Mouse (Mus musculus) limb, embryonic 12.5 days (tissue): Measurements from ENCODE around the gene Ttll13. TPM values are rescaled to one million over a fixed set of nuclear protein-coding genes. Genes with fewer than 3 reads are reported as not detected.

Experiments used
- ATAC-seq: fragments of 200-750 bp; cut with Nextera tagmentation; 2 replicates; pipeline ENCODE4 v1.8.0; 2017; ENCODE audit warnings: low read depth, moderate TSS enrichment; ENCODE audit not compliant: insufficient number of reproducible peaks, insufficient read depth, low FRiP score, low TSS enrichment
- H3K27ac ChIP-seq: fragments of 300-500 bp; sonication (generic); 2 replicates; pipeline ENCODE4 v1.5.1; 2016; ENCODE audit warnings: mild to moderate bottlenecking, moderate library complexity
- H3K27me3 ChIP-seq: fragments of 300-500 bp; sonication (generic); 2 replicates; pipeline ENCODE4 v1.6.1; 2016; ENCODE audit warnings: mild to moderate bottlenecking, moderate library complexity
- H3K36me3 ChIP-seq: fragments of 300-500 bp; sonication (generic); 2 replicates; pipeline ENCODE4 v1.6.1; 2016; ENCODE audit warnings: mild to moderate bottlenecking, moderate library complexity
- H3K4me1 ChIP-seq: fragments of 300-500 bp; sonication (generic); replicated peaks from 2 replicates; pipeline ENCODE4 v1.6.1; 2016
- H3K4me2 ChIP-seq: fragments of 300-500 bp; sonication (generic); 2 replicates; pipeline ENCODE4 v1.6.1; 2016; ENCODE audit warnings: mild to moderate bottlenecking, moderate library complexity
- H3K4me3 ChIP-seq: fragments of 300-500 bp; sonication (generic); replicated peaks from 2 replicates; pipeline ENCODE4 v1.5.1; 2016; ENCODE audit warnings: mild to moderate bottlenecking
- H3K9ac ChIP-seq: fragments of 300-500 bp; sonication (generic); replicated peaks from 2 replicates; pipeline ENCODE4 v1.6.1; 2016; ENCODE audit warnings: mild to moderate bottlenecking, moderate library complexity
- H3K9me3 ChIP-seq: fragments of 300-500 bp; sonication (generic); 2 replicates; pipeline ENCODE4 v1.6.1; 2016; ENCODE audit warnings: mild to moderate bottlenecking, moderate library complexity
- WGBS: fragments of 180-500 bp; shearing (Covaris S2); methylation state at CpG from one replicate; pipeline ENCODE4 v1.1.7; 2016; 5-methylcytosine and 5-hydroxymethylcytosine counted together
- polyA plus RNA-seq: library from polyadenylated mRNA; unstranded; fragments of >200 nt; fragmentation: Nextera tagmentation; extraction: Ambion mirVana; gene quantifications from 2 replicates; pipeline ENCODE4 v1.2.1, GENCODE M21; 2016

The Ttll13 gene
- polyA plus RNA-seq, 1 experiment from 2014 or later, result 0.79 TPM

- ATAC-seq, result peak; percentile 40; the same call in 1 of the 2 replicates
- Histone ChIP-seq H3K9me3 (no peaks in the 10 kb centered on the region), H3K4me3 (no peak overlapping the region), H3K36me3 (peaks cover 65% of the 10 kb centered on the region), H3K4me1 (no peaks in the 10 kb centered on the region), H3K27ac (peak overlapping the region; percentile 70; the same call in 1 of the 2 replicates), H3K9ac (0 out of 2 replicates have a peak overlapping the region, but pooled peaks have one; percentile 23), H3K27me3 (no peaks in the 10 kb centered on the region), H3K4me2 (no peak overlapping the region)
- 24% methylated on average over 4 of the region's 4 CpGs for WGBS
Observed at GRCm38 (mm10) chr7:80215398-80215797, 30.8 kb upstream of the Ttll13 start.

DNA sequence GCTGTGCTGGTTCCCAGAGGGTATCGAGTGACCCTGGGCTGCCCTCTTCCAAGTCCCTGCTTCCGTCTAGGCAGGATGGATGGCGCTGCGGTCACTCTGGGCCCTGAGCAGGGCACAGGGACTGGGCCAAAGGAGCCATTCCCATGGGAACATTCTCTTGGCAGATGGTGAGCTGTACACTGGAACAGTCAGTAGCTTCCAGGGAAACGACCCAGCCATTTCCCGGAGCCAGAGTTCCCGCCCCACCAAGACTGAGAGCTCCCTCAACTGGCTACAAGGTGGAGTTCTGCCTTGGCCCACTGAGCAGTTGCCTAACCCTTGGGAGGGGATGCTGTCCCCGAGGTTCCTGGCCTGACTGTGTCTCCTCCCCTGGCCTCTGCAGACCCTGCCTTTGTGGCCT, 29.6 kb upstream of the Ttll13 start:
- Histone ChIP-seq H3K4me3 (no peak overlapping the region), H3K27ac (no peak overlapping the region), H3K9ac (no peak overlapping the region), H3K9me3 (no peaks in the 10 kb centered on the region), H3K27me3 (no peaks in the 10 kb centered on the region), H3K36me3 (peaks cover 76% of the 10 kb centered on the region), H3K4me2 (no peak overlapping the region), H3K4me1 (no peaks in the 10 kb centered on the region)
- 78% methylated on average over 8 of the region's 8 CpGs for WGBS
- no peak for ATAC-seq

DNA sequence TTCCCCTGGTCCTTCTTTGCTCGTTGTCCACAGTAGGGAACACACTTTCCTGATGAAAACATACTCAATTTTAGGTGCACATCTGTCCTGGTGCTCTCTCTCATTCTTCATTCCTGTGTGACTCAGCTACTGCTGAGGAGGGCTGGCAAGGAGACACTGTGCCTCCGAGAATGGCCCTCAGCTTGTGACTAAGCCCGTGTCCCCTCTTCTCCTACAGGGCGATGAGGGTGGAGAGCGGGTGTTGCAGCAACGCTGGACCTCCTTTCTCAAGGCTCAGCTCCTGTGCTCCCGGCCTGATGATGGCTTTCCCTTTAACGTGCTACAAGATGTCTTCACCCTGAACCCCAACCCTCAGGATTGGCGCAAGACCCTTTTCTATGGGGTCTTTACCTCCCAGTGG, 27.5 kb upstream of the Ttll13 start:
- H3K4me2 ChIP-seq, result no peak overlapping the region
- H3K9ac ChIP-seq, result no peak overlapping the region
- H3K36me3 ChIP-seq, result peaks cover 79% of the 10 kb centered on the region
- no peak overlapping the region for H3K4me3 ChIP-seq
- H3K27ac ChIP-seq, result no peak overlapping the region
- ATAC-seq, result no peak
- H3K4me1 ChIP-seq, result no peaks in the 10 kb centered on the region
- WGBS, result 89% methylated on average over 9 of the region's 9 CpGs
- no peaks in the 10 kb centered on the region for H3K9me3 ChIP-seq
- no peaks in the 10 kb centered on the region for H3K27me3 ChIP-seq

GRCm38 (mm10) chr7:80220237-80220797, 25.9 kb upstream of the Ttll13 start:
- 93% methylated on average over 9 of the region's 9 CpGs for WGBS
- no peak for ATAC-seq
- Histone ChIP-seq H3K4me2 (no peak overlapping the region), H3K9me3 (no peaks in the 10 kb centered on the region), H3K9ac (no peak overlapping the region), H3K36me3 (peaks cover 92% of the 10 kb centered on the region), H3K4me3 (no peak overlapping the region), H3K27ac (no peak overlapping the region), H3K27me3 (no peaks in the 10 kb centered on the region), H3K4me1 (no peaks in the 10 kb centered on the region)

DNA sequence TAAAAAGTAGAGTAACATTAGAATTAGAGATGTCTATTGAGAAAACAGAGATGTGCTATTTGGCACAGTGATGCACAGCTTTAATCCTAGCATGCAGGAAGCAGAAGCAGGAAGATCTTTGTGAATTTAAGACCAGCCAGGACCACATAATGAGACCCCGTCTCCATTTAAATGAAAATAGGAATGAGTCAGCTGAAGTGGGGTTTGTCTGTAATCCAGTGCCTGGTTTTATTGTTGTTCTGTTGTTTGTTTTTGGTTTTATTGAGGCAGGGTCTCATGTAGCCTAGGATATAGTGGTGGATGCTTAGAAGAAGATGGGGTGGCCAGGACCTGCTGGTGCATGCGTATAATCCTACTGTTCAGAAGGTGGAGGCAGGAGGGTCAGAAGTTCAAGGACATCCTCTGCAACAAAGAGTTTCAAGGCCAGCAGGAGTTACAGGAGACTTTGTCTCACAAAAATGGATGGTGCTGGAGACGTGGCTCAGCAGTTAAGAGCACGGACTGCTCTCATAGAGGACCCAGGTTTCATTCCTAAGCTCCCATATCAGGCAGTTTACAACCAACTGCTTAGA, 24.9 kb upstream of the Ttll13 start:
- no peak for ATAC-seq
- no peak overlapping the region for H3K4me2 ChIP-seq
- H3K9me3 ChIP-seq, result no peaks in the 10 kb centered on the region
- H3K36me3 ChIP-seq, result peaks cover 89% of the 10 kb centered on the region
- no peaks in the 10 kb centered on the region for H3K27me3 ChIP-seq
- no peak overlapping the region for H3K27ac ChIP-seq
- 87% methylated on average over 4 of the region's 4 CpGs for WGBS
- no peaks in the 10 kb centered on the region for H3K4me1 ChIP-seq
- no peak overlapping the region for H3K4me3 ChIP-seq
- no peak overlapping the region for H3K9ac ChIP-seq

DNA sequence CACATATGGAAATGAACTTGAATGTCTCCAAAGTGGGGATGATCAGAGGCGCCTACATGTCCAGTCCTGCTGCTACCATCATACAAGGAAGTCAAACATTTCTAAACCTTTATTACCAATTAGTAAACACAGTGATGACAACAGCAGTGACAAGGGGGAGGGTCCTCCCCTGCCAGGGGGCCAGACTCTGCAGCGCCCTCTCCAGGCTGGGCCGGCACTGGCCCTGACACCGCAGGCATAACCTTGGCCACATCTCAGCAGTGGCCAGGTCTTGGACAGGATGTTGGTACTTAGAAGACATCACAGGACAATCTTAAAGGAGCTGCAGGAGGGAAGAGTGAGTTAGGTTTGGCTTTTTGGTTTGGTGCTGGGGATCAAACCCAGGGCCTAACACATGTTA, 19.1 kb upstream of the Ttll13 start:
- no peak overlapping the region for H3K4me3 ChIP-seq
- WGBS, result 95% methylated on average over 4 of the region's 4 CpGs
- peaks cover 10% of the 10 kb centered on the region; the same call in 1 of the 2 replicates for H3K27me3 ChIP-seq
- H3K4me1 ChIP-seq, result peaks cover 12% of the 10 kb centered on the region
- no peak overlapping the region for H3K27ac ChIP-seq
- H3K36me3 ChIP-seq, result peaks cover 48% of the 10 kb centered on the region
- no peaks in the 10 kb centered on the region for H3K9me3 ChIP-seq
- no peak overlapping the region for H3K9ac ChIP-seq
- ATAC-seq, result no peak
- no peak overlapping the region for H3K4me2 ChIP-seq

DNA sequence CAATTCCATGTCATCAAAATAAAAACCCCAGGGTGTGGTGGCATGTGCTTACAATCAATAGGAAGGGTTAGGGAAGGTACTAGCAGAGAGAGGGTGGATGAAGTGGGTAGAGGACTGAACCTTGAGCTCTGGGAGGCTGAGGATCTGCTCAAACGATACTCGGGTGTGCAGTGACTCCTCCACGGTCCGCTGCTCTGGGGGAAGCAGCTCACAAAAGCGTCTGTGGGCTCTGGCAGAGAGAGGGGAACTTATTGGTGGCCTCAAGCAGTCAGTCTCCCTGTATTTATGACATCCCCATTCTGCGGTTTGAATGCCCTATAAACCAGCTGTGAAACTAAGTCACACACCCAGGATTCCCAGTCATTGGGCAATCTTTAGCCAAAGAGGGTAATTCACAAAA, 16.0 kb upstream of the Ttll13 start:
- 57% methylated on average over 6 of the region's 6 CpGs for WGBS
- no peak for ATAC-seq
- H3K27me3 ChIP-seq, result peaks cover 10% of the 10 kb centered on the region; the same call in 1 of the 2 replicates
- no peak overlapping the region for H3K4me3 ChIP-seq
- no peak overlapping the region for H3K4me2 ChIP-seq
- peaks cover 24% of the 10 kb centered on the region for H3K36me3 ChIP-seq
- H3K4me1 ChIP-seq, result peaks cover 24% of the 10 kb centered on the region
- no peak overlapping the region for H3K9ac ChIP-seq
- no peaks in the 10 kb centered on the region for H3K9me3 ChIP-seq
- no peak overlapping the region for H3K27ac ChIP-seq

- H3K4me2 ChIP-seq, result peak overlapping the region; percentile 79
- peak; percentile 38; the same call in 1 of the 2 replicates for ATAC-seq
- peak overlapping the region; percentile 58 for H3K9ac ChIP-seq
- peak overlapping the region; percentile 68 for H3K4me3 ChIP-seq
- 1% methylated on average over 29 of the region's 29 CpGs for WGBS
- peak overlapping the region; percentile 67 for H3K27ac ChIP-seq
- H3K4me1 ChIP-seq, result peaks cover 24% of the 10 kb centered on the region
- H3K27me3 ChIP-seq, result peaks cover 10% of the 10 kb centered on the region; the same call in 1 of the 2 replicates
- peaks cover 13% of the 10 kb centered on the region; the same call in 1 of the 2 replicates for H3K36me3 ChIP-seq
- H3K9me3 ChIP-seq, result no peaks in the 10 kb centered on the region
Observed at GRCm38 (mm10) chr7:80231971-80232488, 14.1 kb upstream of the Ttll13 start.

- Histone ChIP-seq H3K36me3 (peaks cover 7% of the 10 kb centered on the region; the same call in 1 of the 2 replicates), H3K4me1 (peaks cover 24% of the 10 kb centered on the region), H3K27ac (peak within 1 kb of the TSS; percentile 67), H3K27me3 (peaks cover 10% of the 10 kb centered on the region; the same call in 1 of the 2 replicates), H3K4me3 (peak within 1 kb of the TSS; percentile 68), H3K9me3 (no peaks in the 10 kb centered on the region), H3K4me2 (peak within 1 kb of the TSS; percentile 79), H3K9ac (peak within 1 kb of the TSS; percentile 65)
- ATAC-seq, result peak; percentile 98
- WGBS, result 1% methylated on average over 56 of the region's 56 CpGs
Observed at GRCm38 (mm10) chr7:80232489-80233029, 13.6 kb upstream of the Ttll13 start, which contains the start of the genes Cib1 and Gdpgp1. Gene Cib1, minus strand, starts transcription at chr7:80232813. Gene Gdpgp1, plus strand, starts transcription at chr7:80232865.

DNA sequence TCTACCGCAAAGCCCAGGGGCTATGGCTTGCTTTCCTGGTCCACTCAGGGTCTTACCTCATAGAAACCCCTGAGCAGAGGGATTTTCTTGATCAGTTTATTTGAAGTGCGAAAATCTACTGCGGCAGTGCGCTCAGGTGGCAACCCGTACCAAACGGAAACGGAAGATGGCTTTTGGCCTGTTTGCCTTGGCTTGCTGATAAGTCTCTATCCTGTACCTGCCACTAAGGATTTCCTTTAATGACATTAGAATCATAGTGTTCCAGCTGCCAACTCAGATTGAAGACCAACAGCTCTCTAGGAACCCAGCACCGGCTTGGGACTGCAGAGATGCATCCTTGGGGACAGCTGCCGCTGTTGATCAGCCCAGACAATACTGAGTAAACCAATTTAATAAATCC, 12.4 kb upstream of the Ttll13 start:
- Histone ChIP-seq H3K4me1 (peaks cover 24% of the 10 kb centered on the region), H3K9me3 (no peaks in the 10 kb centered on the region), H3K27ac (no peak overlapping the region), H3K36me3 (peaks cover 11% of the 10 kb centered on the region), H3K27me3 (peaks cover 10% of the 10 kb centered on the region; the same call in 1 of the 2 replicates), H3K4me2 (peak overlapping the region; percentile 79), H3K9ac (no peak overlapping the region), H3K4me3 (no peak overlapping the region)
- WGBS, result 83% methylated on average over 9 of the region's 9 CpGs
- ATAC-seq, result no peak

GRCm38 (mm10) chr7:80238542-80238941, 7.6 kb upstream of the Ttll13 start:
- Histone ChIP-seq H3K4me3 (no peak overlapping the region), H3K36me3 (peaks cover 40% of the 10 kb centered on the region), H3K9ac (no peak overlapping the region), H3K4me1 (peaks cover 5% of the 10 kb centered on the region), H3K27ac (no peak overlapping the region), H3K27me3 (no peaks in the 10 kb centered on the region), H3K4me2 (no peak overlapping the region), H3K9me3 (no peaks in the 10 kb centered on the region)
- ATAC-seq, result no peak
- whole genome bisulfite sequencing, result 86% methylated on average over 10 of the region's 10 CpGs
